Mouse (Mus musculus) liver, embryonic 14.5 days (tissue): ENCODE results near the gene Spag9.

Experiments
- CTCF ChIP-seq: IDR thresholded peaks from 2 replicates; pipeline ENCODE4 v1.5.1; 2016; ENCODE audit warnings: antibody characterized with exemption, low read depth, control low read depth
- EP300 ChIP-seq: IDR thresholded peaks from 2 replicates; pipeline ENCODE4 v1.6.1; 2016; ENCODE audit warnings: antibody characterized with exemption, low read depth

- TF ChIP-seq CTCF (no peak), EP300 (no peak)
Observed at GRCm38 (mm10) chr11:94128506-94128905, 132.6 kb downstream of the Spag9 start.
